Mouse (Mus musculus): ENCODE measurements around the gene Zfp622.
A peak's percentile ranks its signal among the peaks of the same experiment; 100 is the strongest.
"Not testable (repeated sequence)": the region's sequence is repeated elsewhere in the genome, so short reads cannot be mapped to it uniquely, and the experiment has no call there.

The Zfp622 gene

DNA sequence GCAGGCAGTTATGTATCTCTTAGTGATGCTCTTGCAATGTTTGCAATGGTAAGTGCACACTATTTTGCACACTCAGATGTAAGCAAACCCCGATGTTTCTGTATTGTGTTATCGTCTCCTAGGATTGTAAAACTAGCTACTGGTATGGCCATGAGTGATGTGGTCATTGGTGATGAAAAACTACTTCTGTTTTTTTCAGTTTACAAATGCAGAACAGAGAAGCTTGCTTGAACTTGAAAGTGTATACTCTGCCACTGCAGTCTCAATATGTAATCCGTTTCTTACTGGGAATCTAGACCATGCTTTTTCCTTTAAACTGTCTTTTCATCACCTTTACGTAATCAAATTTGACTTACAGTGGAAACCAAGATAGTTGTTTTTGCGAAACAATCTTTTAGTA is 11.4 kb upstream of the Zfp622 start:
- DNase-seq = no peak

DNA sequence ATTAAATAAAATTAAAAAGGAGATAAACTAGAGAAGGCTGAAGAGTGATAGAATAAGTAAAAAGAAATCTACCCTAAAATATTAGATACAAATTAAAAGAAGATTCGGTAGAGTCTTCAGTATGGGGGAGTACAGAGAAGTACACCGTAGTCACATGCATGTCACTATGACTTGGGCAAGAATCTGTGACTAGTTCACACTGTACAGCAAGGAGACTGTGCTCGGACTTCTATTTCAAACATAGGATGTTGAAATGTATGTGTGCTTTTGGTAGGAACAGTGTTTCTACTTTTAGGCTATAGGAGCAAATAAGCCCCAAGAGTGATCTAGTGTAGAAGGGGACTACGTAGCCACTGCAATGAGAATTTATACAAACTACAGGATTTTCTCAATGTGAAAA is 9.8 kb upstream of the Zfp622 start:
- DNase-seq = no peak

DNA sequence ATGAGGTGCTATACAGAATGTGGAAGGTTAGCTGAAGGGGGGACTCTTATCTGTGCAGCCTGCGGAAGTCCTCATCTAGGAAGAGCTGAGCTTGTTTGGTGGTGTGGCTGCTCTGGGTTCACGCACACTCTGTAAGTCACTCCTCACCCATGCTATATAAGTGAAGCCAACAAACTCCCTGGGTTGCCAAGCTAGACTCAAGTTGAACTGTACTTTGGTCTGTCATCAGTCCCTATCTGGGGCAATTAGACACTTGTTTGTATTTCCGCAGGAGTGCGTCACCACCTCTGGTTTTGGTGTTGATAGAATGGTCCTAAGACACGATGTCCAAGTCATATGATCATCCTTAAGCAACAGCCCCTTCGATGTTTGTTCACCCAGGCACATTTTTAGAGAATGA is 8.4 kb upstream of the Zfp622 start:
- no peak for DNase-seq

DNA sequence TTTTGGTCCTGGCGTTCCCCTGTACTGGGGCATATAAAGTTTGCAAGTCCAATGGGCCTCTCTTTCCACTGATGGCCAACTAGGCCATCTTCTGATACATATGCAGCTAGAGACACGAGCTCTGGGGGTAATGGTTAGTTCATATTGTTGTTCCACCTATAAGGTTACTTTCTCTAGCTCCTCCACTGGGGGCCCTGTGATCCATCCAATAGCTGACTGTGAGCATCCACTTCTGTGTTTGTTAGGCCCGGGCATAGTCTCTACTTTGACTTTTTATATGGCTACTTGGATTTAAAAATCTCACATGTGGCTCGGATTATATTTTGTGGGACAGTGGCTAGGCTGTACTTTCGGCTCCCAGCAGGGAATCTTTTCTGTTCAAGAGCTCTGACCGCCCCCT is 552 bp upstream of the Zfp622 start:
- DNase-seq = not testable (repeated sequence)

DNA sequence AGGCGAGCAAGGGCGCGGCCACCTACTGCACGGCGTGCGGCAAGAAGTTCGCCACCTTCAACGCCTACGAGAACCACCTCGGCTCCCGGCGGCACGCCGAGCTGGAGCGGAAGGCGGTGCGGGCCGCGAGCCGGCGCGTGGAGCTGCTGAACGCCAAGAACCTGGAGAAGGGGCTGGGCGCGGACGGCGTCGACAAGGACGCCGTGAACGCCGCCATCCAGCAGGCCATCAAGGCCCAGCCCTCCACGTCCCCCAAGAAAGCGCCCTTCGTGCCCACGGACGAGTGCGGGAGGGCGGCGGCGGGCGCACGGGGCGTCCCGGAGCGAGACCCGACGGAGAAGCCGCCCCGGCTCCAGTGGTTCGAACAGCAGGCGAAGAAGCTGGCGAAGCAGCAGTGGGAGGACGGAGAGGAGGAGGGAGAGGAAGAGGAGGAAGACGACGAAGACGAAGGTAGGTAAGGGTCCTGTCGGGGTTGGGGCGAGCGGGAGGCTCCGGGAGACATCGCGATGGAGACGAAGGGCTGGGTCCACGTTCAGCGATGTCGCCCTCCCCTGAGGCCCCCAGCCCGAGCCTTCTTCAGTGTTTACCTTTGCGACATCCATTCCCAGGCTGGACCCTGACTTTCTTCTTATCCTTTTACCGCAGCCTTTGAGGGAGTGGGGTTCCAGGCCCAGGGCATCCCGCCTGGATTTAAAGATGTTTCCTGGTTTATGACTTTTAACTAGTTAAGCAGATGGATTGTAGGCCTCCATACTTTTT is 747 bp downstream of the Zfp622 start:
- DNase-seq = no peak

DNA sequence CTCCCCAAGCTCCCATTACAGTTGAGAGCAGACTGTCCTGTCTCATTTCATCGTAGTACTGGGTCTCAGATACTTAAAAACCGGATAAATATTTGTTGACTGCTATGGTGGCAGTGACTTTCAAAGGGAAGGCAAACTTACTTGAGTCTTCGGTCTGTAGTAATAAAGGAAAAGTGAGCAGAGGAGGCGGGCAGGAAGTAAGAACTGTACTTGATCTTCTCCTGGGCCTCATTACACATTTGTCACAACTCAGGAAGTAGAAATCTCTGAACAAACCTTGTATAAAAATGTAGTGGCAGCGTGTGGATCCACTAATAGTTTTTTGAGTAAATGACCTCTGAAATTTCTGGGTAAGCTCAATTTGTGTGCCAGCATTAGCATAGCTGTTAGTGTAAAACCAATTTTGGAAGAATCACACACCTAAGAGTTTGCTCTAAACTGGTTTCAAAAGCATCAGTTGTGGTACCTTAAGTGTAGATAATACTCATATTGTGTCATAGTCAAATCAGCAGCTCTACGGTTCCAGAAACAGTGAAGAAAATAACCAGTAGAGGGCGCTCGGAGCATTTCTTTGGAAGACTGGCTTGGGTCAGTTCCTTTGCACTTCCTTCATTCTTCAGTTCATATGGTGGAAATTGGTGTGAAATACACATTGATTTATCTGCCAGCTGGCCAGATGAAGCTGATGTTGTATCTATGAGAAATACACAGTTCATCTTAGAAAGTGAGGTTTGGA is 9.0 kb downstream of the Zfp622 start:
- DNase-seq = peak; percentile 72

DNA sequence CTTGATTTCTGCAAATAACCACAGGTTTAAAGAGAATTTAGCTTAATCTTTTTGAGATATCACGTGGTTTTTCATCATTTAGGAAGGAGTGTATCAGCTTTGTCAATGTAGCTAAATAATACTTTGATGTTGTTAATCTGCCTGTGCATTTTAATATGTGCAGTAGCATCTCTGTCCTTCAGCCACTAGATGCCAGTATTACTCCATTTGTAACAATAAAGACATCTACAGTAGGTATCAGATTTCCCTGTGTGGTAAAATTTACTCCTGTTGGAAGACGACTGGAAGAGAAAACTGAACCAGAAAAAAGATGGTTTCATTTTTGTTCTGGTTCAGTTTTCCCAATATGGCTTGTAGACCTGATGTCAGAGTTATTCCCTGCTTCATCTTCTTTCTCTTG is 11.4 kb downstream of the Zfp622 start:
- DNase-seq = no peak

DNA sequence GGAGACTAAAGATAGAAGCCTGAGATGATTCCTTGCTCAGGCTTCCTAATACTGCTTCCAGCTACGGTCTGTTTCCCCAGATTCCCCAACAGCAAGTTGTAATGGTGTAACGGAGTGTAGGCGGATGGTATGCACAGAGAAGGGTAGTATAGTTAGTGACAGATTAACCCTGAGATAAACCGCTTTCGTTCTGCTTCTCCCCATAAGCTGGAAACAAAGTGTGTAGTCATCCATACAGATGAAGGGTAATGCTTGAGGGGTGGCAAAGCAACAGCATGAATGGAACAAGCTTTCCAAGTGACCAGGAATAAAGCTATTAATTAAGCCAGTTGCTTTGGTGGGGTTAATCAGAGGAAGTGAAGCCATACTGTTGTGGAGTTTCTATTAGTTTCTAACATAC is 15.4 kb downstream of the Zfp622 start:
- DNase-seq = not testable (repeated sequence)

DNA sequence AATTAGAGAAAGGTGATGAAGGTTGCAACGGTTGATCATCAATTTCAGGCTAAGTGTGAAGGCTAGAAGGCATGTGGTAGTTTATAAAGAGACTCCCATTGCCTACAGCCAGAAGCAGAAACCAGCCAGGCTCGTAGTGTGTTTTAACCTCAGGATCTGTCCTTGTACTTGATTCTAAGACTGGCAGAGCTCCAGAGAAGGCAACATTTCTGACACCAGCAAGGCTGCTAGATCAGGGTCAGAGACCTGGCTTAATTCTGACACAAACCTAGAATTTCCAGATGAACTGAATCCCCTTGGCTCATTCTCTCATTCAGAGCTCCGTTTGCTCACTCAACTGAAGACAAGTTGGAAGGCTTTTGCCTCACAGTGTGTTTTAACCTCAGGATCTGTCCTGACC is 24.5 kb downstream of the Zfp622 start:
- no peak for DNase-seq

DNA sequence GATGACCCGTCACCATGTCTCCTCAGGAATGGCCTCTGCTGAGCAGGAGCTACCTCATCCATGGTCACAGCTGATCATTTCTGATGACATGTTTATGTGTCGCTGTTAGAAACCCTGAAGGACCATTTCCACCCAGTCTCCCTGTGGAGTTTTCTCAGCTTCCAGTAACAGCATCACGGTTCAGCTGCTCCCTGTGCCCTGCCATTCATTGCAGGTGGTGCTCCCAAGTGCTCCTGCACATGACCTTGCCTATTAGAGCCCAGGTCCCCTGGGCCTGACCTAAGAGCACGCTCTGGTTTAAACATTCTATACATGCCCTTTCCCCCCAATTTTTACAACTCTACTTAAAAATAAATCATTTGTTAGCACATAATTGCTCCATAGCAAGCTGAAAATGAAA is 28.7 kb downstream of the Zfp622 start:
- DNase-seq = no peak

DNA sequence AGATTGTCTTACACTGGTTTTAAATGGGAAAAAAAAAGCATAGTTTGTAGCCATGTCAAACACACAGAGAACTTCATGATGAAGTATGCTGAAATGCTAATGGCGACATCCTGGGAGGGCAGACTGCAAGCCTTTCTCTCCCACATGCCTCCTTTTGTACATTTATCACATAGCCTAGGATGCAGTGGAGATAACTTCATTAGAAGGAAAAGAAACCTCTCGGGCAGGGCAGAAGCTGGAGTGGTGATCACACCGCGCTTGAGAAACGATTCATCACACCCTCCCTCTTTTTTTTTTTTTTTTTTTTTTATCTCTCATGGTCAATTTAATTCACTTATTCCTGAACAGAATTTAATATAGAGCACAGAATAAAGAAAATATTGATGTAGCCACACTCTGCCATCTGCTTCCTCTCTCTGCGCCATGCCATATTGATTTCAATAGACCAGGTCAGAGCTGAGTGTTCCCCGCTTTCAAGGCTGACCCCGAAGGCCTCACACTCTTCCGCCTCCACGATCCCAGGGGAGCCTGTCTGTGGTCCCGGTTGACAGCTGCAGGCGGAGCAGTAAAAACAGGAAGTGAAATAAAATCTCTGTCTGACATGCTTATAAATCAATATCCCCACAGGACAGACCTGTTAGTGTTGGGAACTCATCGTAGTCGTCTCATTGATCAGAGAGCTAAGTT is 32.0 kb downstream of the Zfp622 start:
- peak; percentile 64 for DNase-seq

DNA sequence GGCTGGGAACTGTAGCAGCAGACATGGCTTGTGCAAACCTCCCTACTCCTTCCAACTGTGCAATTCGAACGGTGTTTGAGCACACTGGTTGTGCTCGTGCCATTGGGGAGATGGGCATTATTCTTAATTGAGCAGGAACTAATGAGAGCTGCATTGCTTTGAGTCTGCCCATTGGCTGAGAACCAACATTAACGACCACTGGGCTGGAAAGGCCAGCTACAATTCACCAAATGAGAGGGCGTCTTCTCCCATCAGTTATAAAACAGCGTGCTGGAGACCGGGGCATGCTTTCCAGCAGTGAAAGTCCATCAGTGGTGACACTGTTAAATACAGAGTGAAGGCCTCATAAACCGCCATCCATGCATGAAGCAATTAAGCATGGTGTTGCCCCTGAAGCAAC is 37.6 kb downstream of the Zfp622 start:
- DNase-seq = no peak

DNA sequence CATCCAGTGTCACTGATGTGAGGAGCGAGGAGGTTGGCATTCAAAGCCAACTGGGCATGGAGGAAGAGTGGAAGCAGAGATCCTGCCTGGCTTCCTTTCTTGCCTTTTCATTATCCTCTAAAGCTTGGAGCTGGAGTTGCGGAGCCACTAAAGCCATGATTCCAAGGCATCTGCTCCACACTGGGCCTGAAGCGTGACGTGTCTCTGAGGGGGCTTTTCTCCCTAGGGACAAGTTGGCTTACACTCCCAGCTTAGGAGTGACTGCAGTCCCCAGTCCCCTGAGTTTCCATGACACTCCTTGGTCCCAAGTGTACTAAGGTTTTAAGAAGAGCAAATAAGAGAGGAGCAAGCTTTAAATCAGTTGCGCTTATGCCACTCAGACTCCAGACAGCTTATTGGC is 38.5 kb downstream of the Zfp622 start:
- no peak for DNase-seq

DNA sequence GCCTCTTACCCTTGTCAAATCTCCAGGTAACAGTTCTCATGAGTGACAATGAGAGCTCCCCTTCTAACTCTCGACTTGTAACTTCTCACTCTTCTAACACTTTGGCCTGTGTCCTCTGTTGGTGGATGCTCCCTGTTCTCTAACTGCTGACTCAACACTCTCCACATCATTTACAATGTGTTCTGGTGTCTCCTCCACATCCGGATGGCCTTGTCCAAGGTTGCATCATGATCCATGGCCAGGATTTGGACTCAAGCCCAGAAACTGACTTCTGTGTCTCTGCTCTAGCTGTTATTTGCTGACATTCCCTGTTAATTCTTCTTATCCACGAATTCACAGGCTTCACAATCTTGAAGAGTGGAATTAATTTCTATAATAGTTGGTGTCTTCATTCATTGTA is 47.5 kb downstream of the Zfp622 start:
- peak; percentile 51 for DNase-seq

DNA sequence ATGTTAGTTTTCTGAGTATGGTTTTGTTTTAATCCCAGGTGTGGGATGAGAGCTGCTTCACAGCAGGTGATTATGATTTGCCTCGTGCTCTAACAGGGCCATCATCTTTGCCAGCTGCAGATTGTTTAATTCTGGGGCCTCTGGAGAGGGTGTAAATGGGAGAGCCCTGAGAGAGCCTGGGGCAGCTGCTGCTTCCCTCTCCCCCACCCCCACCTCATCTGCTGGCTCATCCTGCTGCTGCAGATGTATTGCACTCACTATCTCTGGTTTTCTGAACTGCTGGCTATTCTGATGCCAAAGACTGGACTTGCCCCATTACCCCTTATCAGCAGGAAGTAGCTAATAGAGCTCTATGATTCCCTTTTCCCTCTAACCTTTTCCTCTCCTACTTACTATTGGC is 56.4 kb downstream of the Zfp622 start:
- no peak for DNase-seq

DNA sequence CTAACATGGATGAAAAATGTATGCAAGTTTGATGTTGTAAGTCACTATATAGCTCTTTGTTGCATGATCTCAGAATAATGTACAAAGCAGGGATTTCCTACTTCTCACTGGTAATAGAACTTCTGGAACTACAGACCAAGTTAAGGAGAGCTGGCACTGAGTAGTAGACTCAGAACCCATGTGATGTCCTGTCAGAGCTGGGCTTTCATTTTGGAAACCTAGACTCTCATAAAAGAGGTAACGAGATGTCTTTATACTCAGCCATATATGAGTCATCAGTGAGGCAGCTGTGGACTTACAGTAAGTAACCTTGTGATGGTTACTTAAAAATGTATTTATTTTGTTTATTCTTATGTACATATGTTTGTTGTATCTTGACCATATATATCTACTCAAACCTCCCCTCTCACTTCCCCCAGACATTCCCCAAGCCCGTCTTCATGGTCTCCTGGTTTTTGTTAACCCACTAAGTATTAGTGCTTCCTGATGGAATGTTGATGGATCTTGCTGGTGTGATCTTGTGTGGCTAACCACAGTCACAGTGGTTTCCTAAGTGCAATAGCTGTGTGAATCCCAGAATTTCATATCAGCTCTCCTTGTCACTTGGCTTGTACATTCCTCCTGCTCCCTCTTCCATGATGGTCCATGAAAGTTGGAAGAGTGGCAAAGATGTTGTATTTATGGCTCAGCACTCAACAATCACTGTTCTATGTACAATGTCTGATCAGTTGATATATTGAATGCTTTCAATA is 57.2 kb downstream of the Zfp622 start:
- DNase-seq = no peak
